Mouse (Mus musculus) heart, postnatal 36 days (tissue): ENCODE data around the gene Glis3. TPM values are rescaled to one million over a fixed set of nuclear protein-coding genes. Genes with fewer than 3 reads are reported as not detected.
A peak's percentile ranks its signal among the peaks of the same experiment; 100 is the strongest.

Source experiments
- DNase-seq, 2 experiments: peaks; one replicate each; pipeline ENCODE4 v3.0.0; 2021 to 2022
- intact Hi-C: fragments of 180-260 bp; cut with DNase I; formaldehyde crosslinking; loops from one replicate; pipeline ENCODE4 v1.15.1; 2025
- total RNA-seq, 2 experiments: library from RNA; stranded (reverse); gene quantifications; 2 replicates each; pipeline ENCODE4 v1.2.3; 2021

Gene Glis3
- total RNA-seq: 1 to 10 TPM; 1.6 to 1.9 TPM

- DNase-seq: peak; percentile 54 to 65
- intact Hi-C loops: no loop called here
These were observed at the start of gene Glis3 for GRCm38 (mm10) chr19:28679776-28680391. Gene Glis3, minus strand, starts transcription at chr19:28680077.

DNA sequence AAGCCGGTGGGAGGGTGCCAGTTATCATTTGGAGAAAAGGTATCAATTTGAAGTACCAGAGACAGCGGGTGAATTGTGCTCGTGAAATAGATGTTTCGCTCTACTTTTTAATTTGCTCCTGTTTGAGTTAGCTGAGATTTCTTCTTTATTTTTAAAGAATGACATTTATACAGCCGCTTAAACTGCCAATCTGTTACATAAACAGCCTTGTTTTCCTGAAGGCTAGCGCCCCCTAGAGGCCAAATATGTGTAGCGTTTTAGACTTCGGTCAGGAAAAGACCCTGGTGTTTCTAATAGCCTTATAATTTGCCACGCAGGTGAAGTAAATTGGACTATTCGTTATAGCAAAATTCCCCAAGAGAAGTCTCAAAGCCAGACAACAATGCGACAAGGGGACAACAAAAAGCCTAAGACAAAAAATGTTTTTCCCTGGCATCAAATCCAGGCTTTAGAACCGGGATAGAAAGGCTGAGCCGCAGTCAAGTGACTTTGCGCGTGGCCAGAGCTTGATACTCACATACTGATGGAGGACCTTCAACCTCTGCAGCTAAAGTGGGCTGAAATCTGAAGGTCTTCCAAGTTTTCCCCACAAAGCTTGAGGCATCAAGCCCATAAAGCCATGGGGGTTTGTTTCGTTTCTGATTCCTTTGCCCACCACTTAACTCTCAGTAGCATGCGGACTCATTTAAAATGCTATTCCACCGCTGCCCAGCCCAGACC, 46.4 kb upstream of the Glis3 start:
- intact Hi-C loops: loop anchor here (1.0 to 5.0 kb wide), 3 partner anchors 179 to 1279 kb away; no protein-coding TSS in a partner anchor
- DNase-seq: peak; percentile 54 to 67

GRCm38 (mm10) chr19:28724641-28725040, 44.8 kb upstream of the Glis3 start:
- intact Hi-C loops: loop anchor here (5.0 kb wide), 2 partner anchors 177 to 1277 kb away; no protein-coding TSS in a partner anchor
- DNase-seq: no peak

GRCm38 (mm10) chr19:28722626-28723025, 42.7 kb upstream of the Glis3 start:
- DNase-seq: no peak
- intact Hi-C loops: no loop called here

GRCm38 (mm10) chr19:28721834-28722233, 42.0 kb upstream of the Glis3 start:
- no peak for DNase-seq
- intact Hi-C loops: no loop called here

DNA sequence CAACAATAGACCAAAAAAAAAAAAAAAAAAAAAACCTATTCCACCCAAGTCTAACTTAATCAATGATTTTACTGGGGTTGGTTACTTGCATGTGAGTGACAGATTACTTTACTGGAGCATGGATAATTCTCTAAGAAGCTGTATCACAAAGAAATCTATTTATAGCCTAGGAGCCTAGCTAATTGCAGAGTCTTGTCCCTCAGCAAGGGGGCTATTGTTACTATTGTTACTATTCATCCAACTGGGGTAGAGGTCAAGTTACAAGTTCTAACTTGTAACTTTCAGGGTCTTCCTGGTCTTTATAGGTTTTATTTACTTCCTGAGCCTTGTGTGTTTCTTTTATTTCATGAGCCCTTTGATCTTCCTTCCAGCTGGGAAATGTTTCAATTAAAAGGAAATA, 40.1 kb upstream of the Glis3 start:
- intact Hi-C loops: no loop called here
- no peak for DNase-seq

DNA sequence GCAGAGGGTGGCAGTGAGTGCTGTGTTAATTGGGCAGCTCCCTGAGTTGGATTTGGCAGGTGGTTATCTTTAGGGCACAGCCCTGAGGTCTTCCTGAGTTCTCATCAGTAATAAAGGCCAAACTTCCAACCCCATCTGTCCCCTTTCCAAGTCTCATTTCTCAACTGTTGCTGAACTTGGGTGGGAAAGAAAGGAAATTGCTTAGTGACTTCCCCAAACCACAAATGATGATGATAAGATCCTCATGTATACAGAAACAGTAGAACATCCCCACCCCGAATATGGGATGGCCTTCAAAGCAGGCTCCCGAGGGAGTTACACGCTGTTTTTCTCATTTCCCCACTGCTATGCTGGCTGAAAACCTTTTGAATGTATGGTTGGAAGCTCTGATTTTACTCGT, 34.8 kb upstream of the Glis3 start:
- intact Hi-C loops: no loop called here
- no peak for DNase-seq

GRCm38 (mm10) chr19:28697718-28698117, 17.8 kb upstream of the Glis3 start:
- intact Hi-C loops: loop anchor here (2.0 kb wide), 1 partner anchor 61 kb away; no protein-coding TSS in a partner anchor
- DNase-seq: no peak

- no peak for DNase-seq
- intact Hi-C loops: no loop called here
These were observed 6.5 kb upstream of the Glis3 start for GRCm38 (mm10) chr19:28686398-28686797.

DNA sequence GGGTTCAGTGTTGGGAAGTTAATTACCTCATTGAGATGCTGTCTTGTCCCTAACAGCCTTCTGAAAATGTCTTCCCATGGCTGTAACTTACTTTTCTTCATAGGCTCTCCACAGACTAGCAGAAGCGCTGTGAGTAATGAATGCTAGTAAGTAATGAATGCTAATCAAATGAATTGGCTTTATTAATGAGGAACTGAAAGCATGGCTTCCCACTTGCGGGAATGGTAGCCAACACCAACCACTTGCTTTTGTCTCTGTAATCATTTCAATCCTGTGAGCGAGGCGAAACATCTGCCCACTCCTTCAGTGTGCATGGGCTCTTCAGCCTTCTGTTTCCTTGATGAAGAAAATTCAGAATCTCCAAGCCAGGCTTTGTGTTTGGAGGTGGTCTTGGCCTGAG, 5.6 kb upstream of the Glis3 start:
- intact Hi-C loops: no loop called here
- no peak for DNase-seq

- intact Hi-C loops: no loop called here
- DNase-seq: no peak
These were observed 4.5 kb upstream of the Glis3 start for GRCm38 (mm10) chr19:28684347-28684746.

DNA sequence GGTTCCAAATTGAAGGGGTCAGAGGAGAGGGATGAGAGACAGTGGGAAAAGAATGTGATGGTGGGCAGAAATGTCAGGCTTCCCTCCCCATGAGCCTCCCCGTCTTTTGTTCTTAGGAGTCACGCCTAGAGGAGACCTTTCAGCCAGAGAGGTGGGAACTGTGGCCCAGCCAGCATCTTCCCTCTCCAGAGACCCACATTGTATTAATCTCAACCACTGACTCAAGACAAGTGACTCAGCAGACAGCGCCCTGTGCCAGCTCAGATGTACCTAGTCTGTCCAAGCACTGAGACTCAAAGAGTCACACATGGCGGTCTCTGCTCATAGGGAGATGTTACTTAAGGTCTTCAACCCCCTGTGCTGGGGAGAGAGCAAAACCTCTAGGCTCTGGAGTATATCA, 3.5 kb upstream of the Glis3 start:
- intact Hi-C loops: no loop called here
- no peak for DNase-seq

GRCm38 (mm10) chr19:28679291-28679775, 544 bp downstream of the Glis3 start:
- intact Hi-C loops: no loop called here
- peak in 1 of 2 experiments; percentile 24 for DNase-seq

DNA sequence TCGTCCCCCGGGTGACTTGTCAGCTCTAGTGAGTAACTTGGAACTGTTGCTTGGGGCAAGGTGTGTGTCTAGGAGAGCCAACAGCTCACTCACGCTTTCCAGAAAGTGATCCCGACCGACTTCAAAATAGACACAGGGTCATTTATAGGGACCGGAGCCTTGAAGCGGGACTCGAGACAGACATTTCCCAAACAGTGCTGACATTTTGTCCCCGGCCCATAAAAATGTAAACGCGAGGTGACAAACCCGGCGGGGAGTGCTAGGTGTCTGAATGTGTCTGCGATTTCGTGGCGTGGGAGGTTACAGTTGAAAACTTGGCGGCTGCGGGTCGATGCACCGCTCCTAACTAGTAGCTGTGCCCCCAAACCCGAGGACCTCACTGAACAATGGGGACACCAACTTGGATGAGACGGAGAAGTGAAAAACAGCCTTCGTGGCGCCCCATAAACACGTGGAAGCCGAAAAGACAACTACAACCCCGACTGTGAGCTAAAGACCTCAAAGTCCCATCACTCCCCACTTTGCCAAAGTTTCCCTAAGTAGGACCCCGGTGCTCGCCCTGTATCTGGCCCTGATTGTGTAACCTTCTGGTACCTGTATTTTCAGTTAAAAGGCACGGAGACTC, 1.1 kb downstream of the Glis3 start:
- DNase-seq: peak; percentile 21 to 35
- intact Hi-C loops: no loop called here

DNA sequence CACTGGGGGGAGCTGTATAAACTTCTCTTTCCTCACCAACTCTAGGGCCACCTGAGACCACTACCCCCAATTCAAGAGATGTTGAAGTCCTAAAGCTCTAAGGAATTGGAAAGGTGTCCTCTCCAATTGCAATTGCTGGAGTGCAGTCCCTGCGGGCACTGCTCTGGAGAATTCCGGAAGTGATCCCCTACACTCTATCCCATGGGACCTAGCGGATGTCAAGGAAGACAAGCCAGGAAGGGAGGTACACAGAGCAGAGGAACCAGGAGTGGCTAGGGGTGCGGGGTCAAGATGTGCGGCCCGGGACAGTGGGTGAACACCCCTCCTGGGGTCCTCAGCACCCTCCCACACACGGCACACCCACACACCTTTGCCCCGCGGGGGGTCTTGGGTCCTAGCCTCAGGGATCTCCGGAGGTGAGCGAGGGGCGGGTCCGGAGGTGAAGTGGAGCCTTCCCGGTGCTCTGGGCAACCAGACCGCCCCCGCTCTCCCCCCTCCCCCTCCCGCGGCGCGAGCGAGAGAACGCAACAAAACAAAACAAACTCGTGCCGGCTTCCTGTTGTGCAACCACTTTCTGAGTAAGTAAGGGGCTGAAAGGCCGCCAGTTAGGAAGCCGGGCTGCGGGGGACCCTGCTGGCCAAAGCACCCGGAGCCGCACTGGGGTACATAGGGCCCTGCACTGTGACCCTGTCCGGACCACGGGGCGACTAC, 2.0 kb downstream of the Glis3 start:
- peak; percentile 53 to 61 for DNase-seq
- intact Hi-C loops: no loop called here

DNA sequence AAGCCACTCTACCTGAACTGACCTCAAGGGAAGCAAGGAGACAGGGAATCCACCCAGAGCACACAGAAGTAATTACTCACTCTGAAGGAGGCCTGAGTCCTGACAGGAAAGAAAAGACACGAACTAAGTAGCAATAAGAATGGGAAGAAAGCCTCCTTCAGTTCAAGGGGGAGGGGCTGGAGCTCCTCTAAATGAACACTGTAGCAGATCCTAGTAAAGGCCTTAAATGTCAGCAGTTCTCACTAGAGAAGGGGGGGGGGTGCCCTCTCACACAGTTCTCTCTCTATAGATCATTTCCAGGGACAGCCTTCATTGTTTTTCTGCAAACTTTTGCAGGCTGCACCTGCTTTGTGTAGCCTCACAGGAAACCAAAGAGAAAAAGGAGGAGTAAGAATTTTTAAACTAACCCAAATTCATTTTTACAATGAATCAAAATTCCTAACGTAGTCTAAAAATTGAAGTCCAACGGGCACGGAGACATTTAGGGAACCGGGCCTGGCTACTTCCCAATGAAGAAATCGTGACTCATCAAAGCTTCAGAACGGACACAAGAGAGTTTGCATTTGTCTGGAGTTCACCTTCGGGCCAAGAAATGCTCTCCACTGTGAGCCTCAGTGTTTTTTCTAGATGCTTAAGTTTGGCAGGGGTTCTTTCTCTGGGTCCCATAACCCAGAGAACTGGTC, 2.7 kb downstream of the Glis3 start:
- DNase-seq: peak; percentile 35 to 45
- intact Hi-C loops: no loop called here

- DNase-seq: peak; percentile 56 to 59
- intact Hi-C loops: no loop called here
These were observed 16.1 kb downstream of the Glis3 start for GRCm38 (mm10) chr19:28663781-28664180.

DNA sequence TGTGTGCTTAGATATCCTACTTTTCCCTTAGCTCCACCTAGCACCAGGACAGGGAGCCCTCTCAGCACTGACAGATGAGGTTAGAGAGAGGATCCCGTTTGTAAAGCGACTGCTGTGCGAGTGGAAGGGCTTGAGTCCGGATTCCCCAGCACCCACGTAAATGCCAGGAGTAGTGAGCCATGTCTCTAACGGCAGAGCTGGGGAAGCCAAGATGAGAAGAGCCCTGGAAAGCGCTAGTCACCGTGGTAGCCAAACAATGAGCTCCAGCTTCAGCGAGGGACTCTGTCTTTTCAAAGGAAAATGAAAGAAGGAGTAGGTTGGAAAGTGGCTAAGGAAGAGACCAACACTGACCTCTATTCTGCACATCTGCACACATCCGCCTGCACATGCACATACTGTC, 16.7 kb downstream of the Glis3 start:
- intact Hi-C loops: no loop called here
- DNase-seq: no peak

DNA sequence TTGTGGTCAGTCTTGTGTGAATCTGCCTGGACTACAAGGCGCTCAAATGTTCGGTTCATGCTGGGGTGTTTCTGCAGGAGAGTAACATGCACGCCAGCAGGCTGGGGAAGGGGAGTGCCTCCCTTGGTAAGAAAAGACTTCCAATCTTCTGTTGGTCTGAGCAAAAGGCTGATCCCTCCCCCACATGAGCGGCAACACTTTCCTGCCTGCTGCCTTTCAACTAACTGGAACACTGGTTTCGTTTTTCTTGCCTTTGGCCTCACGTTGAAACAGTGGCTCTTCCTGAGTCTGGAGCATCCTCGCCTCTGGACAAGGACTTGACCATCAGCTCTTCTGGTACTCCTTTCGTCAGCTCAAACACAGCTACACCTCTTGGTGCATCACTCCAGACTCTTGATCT, 17.4 kb downstream of the Glis3 start:
- intact Hi-C loops: no loop called here
- no peak for DNase-seq

- intact Hi-C loops: no loop called here
- no peak for DNase-seq
These were observed 19.0 kb downstream of the Glis3 start for GRCm38 (mm10) chr19:28660912-28661311.
